Mouse (Mus musculus): ENCODE data around the gene Gm21970. TPM values are rescaled to one million over a fixed set of nuclear protein-coding genes. Genes with fewer than 3 reads are reported as not detected.

The Gm21970 gene
- polyA plus RNA-seq (2015; fragmentation: Nextera tagmentation; extraction: Ambion mirVana), result not detected in 2 replicates

DNA sequence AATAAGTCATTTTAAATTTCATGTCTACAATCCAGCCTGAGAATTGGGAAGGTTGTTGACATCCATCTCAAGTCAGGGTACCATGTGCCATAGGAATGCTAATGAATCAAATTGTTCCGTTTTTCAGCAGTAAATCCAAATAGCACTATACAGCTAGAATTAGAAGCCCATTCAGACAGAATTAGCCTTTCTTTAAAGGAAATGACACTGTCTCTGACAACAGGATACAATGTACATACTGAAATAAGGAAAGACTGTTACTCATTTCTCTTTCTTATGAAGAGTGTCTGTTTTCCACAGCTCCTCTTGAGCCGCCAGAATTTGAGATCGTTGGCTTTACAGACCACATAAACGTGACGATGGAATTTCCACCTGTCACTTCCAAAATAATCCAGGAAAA, at the start of gene Gm21970:
Gene Gm21970 (plus strand): TSS at position 301 of the 400 bp plus-strand sequence.
- ATAC-seq, result no peak
- Histone ChIP-seq H3K4me1 (replicated peaks; ENCODE audit: control insufficient read depth, insufficient read depth, low read length) (no peaks in the 10 kb centered on the region), H3K27me3 (replicated peaks; ENCODE audit: control insufficient read depth, insufficient read depth, low read length) (no peaks in the 10 kb centered on the region), H3K4me2 (ENCODE audit: low read length) (no peak within 1 kb of the TSS), H3K9ac (replicated peaks; ENCODE audit: low read depth, low read length) (no peak within 1 kb of the TSS), H3K4me3 (replicated peaks; ENCODE audit: low read length) (no peak within 1 kb of the TSS), H3K9me3 (ENCODE audit: control insufficient read depth, low read length) (0 out of 2 replicates have a peak, but pooled peaks cover 2% of the 10 kb centered on the region), H3K27ac (ENCODE audit: low read length) (no peak within 1 kb of the TSS), H3K36me3 (ENCODE audit: control insufficient read depth, insufficient read depth) (peaks cover 26% of the 10 kb centered on the region)
- whole genome bisulfite sequencing, result 71% methylated on average over 5 of the region's 5 CpGs

DNA sequence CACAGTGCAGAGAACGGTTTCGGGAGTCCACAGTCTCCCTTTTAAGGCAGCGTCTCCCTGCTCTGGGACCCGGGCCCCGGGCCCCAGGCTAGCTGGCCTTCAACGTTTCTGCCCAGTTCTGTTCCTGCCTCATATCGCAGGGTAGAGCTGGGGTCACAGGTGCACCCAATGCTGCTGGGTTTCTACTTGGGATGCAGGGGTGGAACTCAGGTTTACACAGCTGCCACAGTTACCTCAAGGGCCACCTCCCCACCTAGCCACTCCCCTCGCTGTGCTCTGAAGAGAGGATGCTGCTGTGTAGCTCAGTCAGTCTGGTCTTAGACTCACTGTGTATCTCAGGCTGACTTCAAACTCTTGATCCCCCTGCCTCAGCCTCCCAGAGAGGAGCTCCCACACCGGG, 45.0 kb upstream of the Gm21970 start:
- H3K27me3 ChIP-seq (replicated peaks; ENCODE audit: control insufficient read depth, insufficient read depth, low read length), result peaks cover 6% of the 10 kb centered on the region
- H3K4me1 ChIP-seq (replicated peaks; ENCODE audit: control insufficient read depth, insufficient read depth, low read length), result peaks cover 6% of the 10 kb centered on the region; the same call in 1 of the 2 replicates
- no peak overlapping the region for H3K9ac ChIP-seq (replicated peaks; ENCODE audit: low read depth, low read length)
- no peak overlapping the region for H3K4me3 ChIP-seq (replicated peaks; ENCODE audit: low read length)
- H3K4me2 ChIP-seq (ENCODE audit: low read length), result no peak overlapping the region
- no peak overlapping the region for H3K27ac ChIP-seq (ENCODE audit: low read length)
- ATAC-seq, result no peak
- 76% methylated on average over 9 of the region's 9 CpGs for WGBS
- no peaks in the 10 kb centered on the region for H3K36me3 ChIP-seq (ENCODE audit: control insufficient read depth, insufficient read depth)
- no peaks in the 10 kb centered on the region for H3K9me3 ChIP-seq (ENCODE audit: control insufficient read depth, low read length)

DNA sequence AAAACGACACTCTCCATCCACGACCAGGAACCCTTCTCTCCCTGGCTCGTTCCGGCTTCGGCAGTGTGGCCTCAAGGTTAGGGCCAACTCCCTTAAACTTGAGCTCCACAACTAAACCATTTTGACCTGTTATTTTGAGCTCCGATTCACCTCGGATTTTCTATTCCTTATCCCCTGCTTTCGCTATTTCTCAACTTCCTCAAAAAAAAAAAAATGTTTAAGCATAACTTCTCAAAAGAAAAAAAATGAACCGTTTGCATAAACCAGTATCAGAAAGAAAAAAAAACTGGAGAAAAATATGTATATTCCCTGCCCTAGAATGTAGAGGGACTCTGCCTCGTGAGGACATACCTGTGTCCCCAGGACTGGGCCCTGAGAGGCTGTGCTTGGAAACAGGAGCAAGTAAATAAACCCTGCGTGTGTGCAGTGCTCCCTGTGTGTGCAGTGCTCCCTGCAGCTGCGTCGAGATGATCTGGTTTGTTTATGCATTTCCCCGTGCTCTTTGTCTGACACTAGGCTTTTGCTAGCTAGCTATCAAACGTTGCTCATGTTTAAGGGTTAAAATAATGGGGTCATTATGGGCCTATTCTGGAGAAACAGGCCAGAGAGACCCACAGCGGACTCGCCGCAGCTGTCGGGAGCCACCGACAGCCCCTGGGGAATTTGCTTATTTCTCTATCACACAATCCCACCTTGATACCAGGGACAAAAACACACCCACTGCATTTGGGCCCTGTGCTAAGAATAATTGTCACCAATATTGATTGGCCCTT, 43.8 kb upstream of the Gm21970 start:
- Histone ChIP-seq H3K9me3 (ENCODE audit: control insufficient read depth, low read length) (no peaks in the 10 kb centered on the region), H3K4me1 (replicated peaks; ENCODE audit: control insufficient read depth, insufficient read depth, low read length) (peaks cover 6% of the 10 kb centered on the region; the same call in 1 of the 2 replicates), H3K9ac (replicated peaks; ENCODE audit: low read depth, low read length) (no peak overlapping the region), H3K27ac (ENCODE audit: low read length) (no peak overlapping the region), H3K4me2 (ENCODE audit: low read length) (no peak overlapping the region), H3K27me3 (replicated peaks; ENCODE audit: control insufficient read depth, insufficient read depth, low read length) (peaks cover 6% of the 10 kb centered on the region), H3K36me3 (ENCODE audit: control insufficient read depth, insufficient read depth) (no peaks in the 10 kb centered on the region), H3K4me3 (replicated peaks; ENCODE audit: low read length) (no peak overlapping the region)
- 55% methylated on average over 20 of the region's 20 CpGs for WGBS
- no peak for ATAC-seq

DNA sequence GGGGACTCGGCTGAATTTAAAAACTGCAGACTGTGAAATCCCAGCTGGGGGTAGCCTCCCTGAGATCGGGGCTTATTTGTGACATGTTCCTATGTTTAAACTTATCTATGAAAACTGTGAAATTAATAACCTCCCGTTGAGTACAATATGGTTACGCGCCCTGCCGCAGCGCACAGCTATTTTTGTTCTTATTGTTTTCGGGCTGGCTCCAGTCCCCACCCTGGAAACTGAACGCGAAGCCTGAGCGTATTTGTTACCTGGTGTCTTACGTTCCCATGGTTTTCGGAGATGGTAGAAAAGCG, 43.3 kb upstream of the Gm21970 start:
- ATAC-seq, result 0 out of 2 replicates have a peak, but pooled peaks have one; percentile 19
- Histone ChIP-seq H3K4me1 (replicated peaks; ENCODE audit: control insufficient read depth, insufficient read depth, low read length) (peaks cover 6% of the 10 kb centered on the region; the same call in 1 of the 2 replicates), H3K4me3 (replicated peaks; ENCODE audit: low read length) (no peak overlapping the region), H3K27ac (ENCODE audit: low read length) (no peak overlapping the region), H3K36me3 (ENCODE audit: control insufficient read depth, insufficient read depth) (no peaks in the 10 kb centered on the region), H3K4me2 (ENCODE audit: low read length) (no peak overlapping the region), H3K9ac (replicated peaks; ENCODE audit: low read depth, low read length) (no peak overlapping the region), H3K9me3 (ENCODE audit: control insufficient read depth, low read length) (no peaks in the 10 kb centered on the region), H3K27me3 (replicated peaks; ENCODE audit: control insufficient read depth, insufficient read depth, low read length) (peaks cover 9% of the 10 kb centered on the region)
- 42% methylated on average over 14 of the region's 14 CpGs for WGBS

- ATAC-seq, result no peak
- no peak overlapping the region for H3K4me2 ChIP-seq (ENCODE audit: low read length)
- 64% methylated on average over 28 of the region's 28 CpGs for WGBS
Observed at GRCm38 (mm10) chr16:91348588-91349330, 42.8 kb upstream of the Gm21970 start.

GRCm38 (mm10) chr16:91352084-91352562, 39.4 kb upstream of the Gm21970 start:
- Histone ChIP-seq H3K4me2 (ENCODE audit: low read length) (no peak overlapping the region), H3K27ac (ENCODE audit: low read length) (no peak overlapping the region), H3K27me3 (replicated peaks; ENCODE audit: control insufficient read depth, insufficient read depth, low read length) (peaks cover 25% of the 10 kb centered on the region), H3K4me1 (replicated peaks; ENCODE audit: control insufficient read depth, insufficient read depth, low read length) (peaks cover 6% of the 10 kb centered on the region; the same call in 1 of the 2 replicates), H3K9me3 (ENCODE audit: control insufficient read depth, low read length) (no peaks in the 10 kb centered on the region), H3K4me3 (replicated peaks; ENCODE audit: low read length) (no peak overlapping the region), H3K9ac (replicated peaks; ENCODE audit: low read depth, low read length) (no peak overlapping the region), H3K36me3 (ENCODE audit: control insufficient read depth, insufficient read depth) (no peaks in the 10 kb centered on the region)
- peak; percentile 50 for ATAC-seq
- WGBS, result 0% methylated on average over 7 of the region's 7 CpGs

More at GRCm38 (mm10) chr16:91348588-91349330, 42.8 kb upstream of the Gm21970 start:
- Histone ChIP-seq H3K27me3 (replicated peaks; ENCODE audit: control insufficient read depth, insufficient read depth, low read length) (peaks cover 14% of the 10 kb centered on the region), H3K4me3 (replicated peaks; ENCODE audit: low read length) (no peak overlapping the region), H3K9me3 (ENCODE audit: control insufficient read depth, low read length) (no peaks in the 10 kb centered on the region), H3K4me1 (replicated peaks; ENCODE audit: control insufficient read depth, insufficient read depth, low read length) (peaks cover 6% of the 10 kb centered on the region; the same call in 1 of the 2 replicates), H3K9ac (replicated peaks; ENCODE audit: low read depth, low read length) (no peak overlapping the region), H3K27ac (ENCODE audit: low read length) (no peak overlapping the region), H3K36me3 (ENCODE audit: control insufficient read depth, insufficient read depth) (no peaks in the 10 kb centered on the region)

DNA sequence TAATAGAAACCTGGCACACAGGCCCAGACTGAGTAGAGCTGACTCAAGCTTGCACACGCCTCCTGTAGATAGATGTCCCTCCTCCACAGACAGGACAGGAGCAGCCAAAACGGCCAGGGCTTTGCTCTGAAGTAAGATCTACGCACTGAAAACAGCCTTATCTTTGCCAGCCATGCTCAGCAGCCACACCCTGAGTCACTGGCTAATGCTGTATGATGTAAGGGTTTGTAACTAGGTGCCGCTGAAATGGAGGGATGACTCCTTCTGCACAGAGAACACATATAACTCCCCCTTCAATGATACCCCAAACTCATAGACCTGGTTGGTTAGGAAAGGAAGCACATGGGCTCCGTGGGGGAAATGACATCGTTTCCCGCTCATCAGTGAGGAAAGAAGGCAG, 38.8 kb upstream of the Gm21970 start:
- H3K9me3 ChIP-seq (ENCODE audit: control insufficient read depth, low read length), result no peaks in the 10 kb centered on the region
- H3K4me2 ChIP-seq (ENCODE audit: low read length), result no peak overlapping the region
- H3K4me1 ChIP-seq (replicated peaks; ENCODE audit: control insufficient read depth, insufficient read depth, low read length), result peaks cover 6% of the 10 kb centered on the region; the same call in 1 of the 2 replicates
- H3K27me3 ChIP-seq (replicated peaks; ENCODE audit: control insufficient read depth, insufficient read depth, low read length), result peaks cover 23% of the 10 kb centered on the region
- WGBS, result 70% methylated on average over 7 of the region's 7 CpGs
- H3K27ac ChIP-seq (ENCODE audit: low read length), result no peak overlapping the region
- no peaks in the 10 kb centered on the region for H3K36me3 ChIP-seq (ENCODE audit: control insufficient read depth, insufficient read depth)
- 0 out of 2 replicates have a peak, but pooled peaks have one; percentile 4 for ATAC-seq
- no peak overlapping the region for H3K4me3 ChIP-seq (replicated peaks; ENCODE audit: low read length)
- no peak overlapping the region for H3K9ac ChIP-seq (replicated peaks; ENCODE audit: low read depth, low read length)

DNA sequence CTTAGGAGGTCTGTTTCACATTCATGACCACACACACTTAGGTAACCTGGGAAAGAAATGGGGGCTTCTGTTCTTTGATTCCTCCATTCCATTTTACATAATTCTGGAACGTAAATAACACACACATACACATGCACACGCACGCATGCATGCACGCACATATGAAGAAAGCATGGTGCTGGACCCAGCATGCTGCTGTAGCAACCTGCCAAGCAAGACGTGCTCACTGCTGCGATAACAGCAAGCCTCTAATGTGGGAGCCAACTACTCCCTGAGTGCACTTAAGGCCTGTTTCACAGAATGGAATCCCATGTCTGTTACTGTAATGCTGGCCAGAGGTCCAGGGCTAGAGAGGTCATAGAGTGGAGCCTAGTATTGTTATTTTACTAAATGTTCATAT, 38.3 kb upstream of the Gm21970 start:
- H3K27ac ChIP-seq (ENCODE audit: low read length), result no peak overlapping the region
- H3K27me3 ChIP-seq (replicated peaks; ENCODE audit: control insufficient read depth, insufficient read depth, low read length), result peaks cover 23% of the 10 kb centered on the region

DNA sequence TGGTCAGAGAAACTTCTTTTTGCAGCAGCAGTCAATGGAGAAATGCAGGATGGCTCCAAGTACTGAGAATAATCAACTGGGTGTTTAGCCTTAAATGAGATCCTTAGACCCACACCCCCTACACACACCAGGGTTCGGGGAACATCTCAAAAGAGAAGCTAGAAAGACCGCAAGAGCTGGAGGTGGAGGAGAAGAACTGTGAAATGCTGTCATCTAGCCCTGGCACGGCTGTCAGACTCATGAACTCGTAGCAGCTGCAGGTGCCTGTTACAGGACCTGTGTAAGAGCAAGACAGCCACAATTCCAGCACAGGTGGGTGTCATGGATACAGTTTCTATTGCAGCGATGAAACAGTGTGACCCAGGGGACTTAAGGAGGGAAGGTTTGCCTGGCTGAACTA, 37.9 kb upstream of the Gm21970 start:
- Histone ChIP-seq H3K27me3 (replicated peaks; ENCODE audit: control insufficient read depth, insufficient read depth, low read length) (peaks cover 23% of the 10 kb centered on the region), H3K27ac (ENCODE audit: low read length) (no peak overlapping the region), H3K9ac (replicated peaks; ENCODE audit: low read depth, low read length) (no peak overlapping the region), H3K36me3 (ENCODE audit: control insufficient read depth, insufficient read depth) (no peaks in the 10 kb centered on the region), H3K4me2 (ENCODE audit: low read length) (no peak overlapping the region), H3K4me3 (replicated peaks; ENCODE audit: low read length) (no peak overlapping the region), H3K9me3 (ENCODE audit: control insufficient read depth, low read length) (no peaks in the 10 kb centered on the region), H3K4me1 (replicated peaks; ENCODE audit: control insufficient read depth, insufficient read depth, low read length) (no peaks in the 10 kb centered on the region)
- 84% methylated on average over 5 of the region's 5 CpGs for WGBS
- ATAC-seq, result no peak

More for the DNA sequence above, 38.3 kb upstream of the Gm21970 start:
- Histone ChIP-seq H3K9me3 (ENCODE audit: control insufficient read depth, low read length) (no peaks in the 10 kb centered on the region), H3K9ac (replicated peaks; ENCODE audit: low read depth, low read length) (no peak overlapping the region), H3K4me2 (ENCODE audit: low read length) (no peak overlapping the region), H3K4me3 (replicated peaks; ENCODE audit: low read length) (no peak overlapping the region), H3K36me3 (ENCODE audit: control insufficient read depth, insufficient read depth) (no peaks in the 10 kb centered on the region), H3K4me1 (replicated peaks; ENCODE audit: control insufficient read depth, insufficient read depth, low read length) (peaks cover 3% of the 10 kb centered on the region; the same call in 1 of the 2 replicates)
- ATAC-seq, result no peak
- 82% methylated on average over 6 of the region's 6 CpGs for WGBS

Measured in forebrain, embryonic 16.5 days (tissue).